Mouse (Mus musculus) megakaryocyte, embryonic 14.5 days (primary cell): ENCODE results near the gene Fxr2. TPM values are rescaled to one million over a fixed set of nuclear protein-coding genes. Genes with fewer than 3 reads are reported as not detected.

Experiments
- H3K27me3 ChIP-seq: replicated peaks from 2 replicates; pipeline ENCODE3; 2012; ENCODE audit warnings: inconsistent platforms
- H3K36me3 ChIP-seq: replicated peaks from 2 replicates; pipeline ENCODE3; 2012; ENCODE audit warnings: low read length, inconsistent platforms, mixed read lengths
- H3K4me1 ChIP-seq: 2 replicates; pipeline ENCODE4 v1.6.1; 2012; ENCODE audit warnings: inconsistent platforms
- H3K4me3 ChIP-seq: replicated peaks from 2 replicates; pipeline ENCODE3; 2012; ENCODE audit warnings: moderate library complexity, mild to moderate bottlenecking, inconsistent platforms
- H3K9me3 ChIP-seq: 2 replicates; pipeline ENCODE4 v1.6.1; 2012; ENCODE audit warnings: inconsistent platforms
- FLI1 ChIP-seq: IDR thresholded peaks from 2 replicates; pipeline ENCODE4 v1.6.1; 2012; ENCODE audit warnings: low read length, inconsistent platforms, mixed read lengths
- GATA1 ChIP-seq: IDR thresholded peaks from 3 replicates; pipeline ENCODE4 v1.6.1; 2012; ENCODE audit warnings: mixed read lengths, low read length, inconsistent platforms, borderline replicate concordance
- polyA plus RNA-seq: library from polyadenylated mRNA; stranded (reverse); fragments of >175 nt; gene quantifications from 2 replicates; pipeline ENCODE4 v1.2.3, GENCODE M21; 2012; ENCODE audit warnings: low replicate concordance; ENCODE audit not compliant: insufficient read depth

Gene Fxr2
- 65.7 and 84.9 TPM in 2 replicates for polyA plus RNA-seq

DNA sequence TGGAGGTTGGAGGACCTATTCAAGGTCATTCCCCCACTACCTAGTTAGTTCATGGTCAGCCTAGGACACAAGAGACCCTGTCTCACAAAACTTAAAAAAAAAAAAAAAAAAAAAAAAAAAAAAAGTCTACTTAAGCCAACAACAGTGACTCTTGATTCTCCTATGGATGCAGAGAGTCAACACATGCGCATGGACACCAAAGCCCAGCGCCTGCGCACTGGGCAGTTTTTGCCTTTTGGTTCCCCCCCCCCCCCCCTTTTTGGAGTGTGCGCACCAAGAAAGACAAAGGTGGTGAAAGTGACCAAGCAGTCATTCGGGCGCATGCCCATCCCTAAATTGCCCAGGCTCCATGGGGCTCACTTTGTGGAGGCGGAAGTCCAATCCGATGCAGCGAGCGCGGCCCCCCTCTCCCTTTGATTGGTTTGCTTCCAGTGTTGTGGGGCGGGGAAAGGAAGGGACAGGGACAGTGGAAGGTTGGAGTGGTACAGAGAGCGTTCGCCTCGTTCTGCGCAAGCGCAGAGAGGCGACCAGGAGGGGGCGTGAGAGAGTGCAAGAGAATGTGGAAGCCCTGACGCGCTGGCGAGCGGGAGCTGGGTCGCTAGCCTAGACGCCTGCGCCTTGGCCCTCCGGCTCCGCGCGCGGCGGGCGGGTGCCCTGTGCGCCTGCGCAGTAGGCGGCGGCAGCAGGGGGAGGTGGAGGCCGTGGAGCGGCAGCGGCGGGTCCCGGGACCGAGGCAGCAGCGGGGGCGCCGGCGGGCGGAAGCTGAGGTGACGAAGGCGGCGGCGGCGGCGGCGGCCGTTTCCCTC is at the start of gene Fxr2:
TSS of gene Fxr2 (plus strand) at position 707 of the 806 bp plus-strand sequence.
- Histone ChIP-seq H3K9me3 (no peaks in the 10 kb centered on the region), H3K27me3 (no peaks in the 10 kb centered on the region), H3K36me3 (peaks cover 16% of the 10 kb centered on the region), H3K4me1 (peaks cover 52% of the 10 kb centered on the region), H3K4me3 (peak within 1 kb of the TSS; percentile 97)
- no peak for TF ChIP-seq FLI1
- TF ChIP-seq GATA1 = no peak

DNA sequence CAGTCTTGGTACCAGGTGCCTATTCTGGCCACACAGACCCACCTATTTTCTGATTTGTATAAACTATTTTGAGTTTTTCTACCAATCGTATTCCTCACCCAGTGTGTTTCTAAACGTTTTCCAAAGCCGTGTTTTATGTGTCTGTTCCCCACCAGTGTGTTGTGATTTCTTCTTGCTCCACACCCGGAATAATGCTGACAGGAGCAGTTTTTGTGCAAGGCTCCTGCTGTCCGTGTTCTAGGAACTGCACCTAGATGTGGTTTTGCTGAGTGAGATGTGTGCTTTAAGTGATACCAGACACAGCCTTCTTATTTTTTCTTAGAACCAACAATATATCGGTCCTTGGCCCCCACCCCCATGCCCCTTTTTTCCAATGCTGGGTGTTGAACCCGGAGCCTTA is 48.8 kb upstream of the Fxr2 start:
- TF ChIP-seq GATA1 (no peak), FLI1 (no peak)
- Histone ChIP-seq H3K4me3 (no peak overlapping the region), H3K4me1 (peaks cover 66% of the 10 kb centered on the region), H3K27me3 (no peaks in the 10 kb centered on the region), H3K36me3 (peaks cover 53% of the 10 kb centered on the region), H3K9me3 (no peaks in the 10 kb centered on the region)

DNA sequence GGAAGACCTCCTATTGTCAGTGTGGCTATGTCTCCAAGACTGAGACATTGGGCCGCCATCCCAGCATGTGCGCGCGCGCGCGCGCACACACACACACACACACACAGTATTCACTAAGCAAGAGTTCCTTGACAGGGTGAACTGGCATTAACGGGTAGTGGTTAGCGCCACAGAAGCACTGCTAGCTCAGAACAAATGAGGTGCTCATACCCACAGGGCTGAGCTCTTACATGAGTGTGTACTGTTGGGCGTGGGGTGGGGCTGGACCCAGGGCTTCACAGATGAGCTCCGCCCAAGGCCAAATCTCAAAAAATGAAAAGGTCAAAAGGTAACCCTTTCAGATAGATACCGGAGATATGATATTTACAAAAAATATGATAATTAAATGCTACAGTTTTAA is 47.9 kb upstream of the Fxr2 start:
- H3K36me3 ChIP-seq = peaks cover 62% of the 10 kb centered on the region
- no peaks in the 10 kb centered on the region for H3K9me3 ChIP-seq
- no peaks in the 10 kb centered on the region for H3K27me3 ChIP-seq
- H3K4me3 ChIP-seq = peak overlapping the region; percentile 50
- no peak for TF ChIP-seq FLI1
- TF ChIP-seq GATA1 = no peak
- H3K4me1 ChIP-seq = peaks cover 75% of the 10 kb centered on the region

DNA sequence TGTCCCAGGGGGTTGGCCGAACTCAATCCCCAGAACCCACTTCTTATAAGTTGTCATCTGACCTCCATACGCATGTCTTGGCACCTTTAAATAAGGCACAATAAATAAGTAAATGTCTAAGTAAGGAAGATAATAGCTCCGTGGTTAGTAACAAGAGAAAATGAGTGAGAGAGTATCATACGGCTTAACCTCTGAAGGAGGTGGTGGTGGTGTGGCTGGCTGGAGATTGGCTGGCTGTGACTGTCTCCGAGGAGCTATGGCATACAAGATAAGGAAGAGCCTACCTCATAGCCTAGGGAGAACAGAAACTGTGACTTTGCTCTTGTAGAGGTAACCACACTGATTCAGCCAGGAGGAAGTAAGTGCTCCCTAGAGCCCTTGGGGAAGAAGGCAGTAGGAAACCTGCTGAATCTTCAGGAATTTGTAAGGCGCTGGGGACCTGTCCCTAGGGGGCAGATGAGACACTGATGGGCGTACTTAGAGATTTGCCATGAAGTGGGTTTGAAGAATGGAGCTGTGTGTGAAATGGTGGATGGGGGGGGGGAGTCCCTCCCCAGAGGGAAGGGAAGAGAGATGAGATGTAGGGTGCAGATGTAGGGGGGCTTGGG is 47.0 kb upstream of the Fxr2 start:
- Histone ChIP-seq H3K36me3 (peaks cover 71% of the 10 kb centered on the region), H3K4me1 (peaks cover 75% of the 10 kb centered on the region), H3K27me3 (no peaks in the 10 kb centered on the region), H3K9me3 (no peaks in the 10 kb centered on the region), H3K4me3 (peak overlapping the region; percentile 73)
- TF ChIP-seq GATA1 (peak; percentile 77; the same call in 2 of the 3 replicates), FLI1 (no peak)

DNA sequence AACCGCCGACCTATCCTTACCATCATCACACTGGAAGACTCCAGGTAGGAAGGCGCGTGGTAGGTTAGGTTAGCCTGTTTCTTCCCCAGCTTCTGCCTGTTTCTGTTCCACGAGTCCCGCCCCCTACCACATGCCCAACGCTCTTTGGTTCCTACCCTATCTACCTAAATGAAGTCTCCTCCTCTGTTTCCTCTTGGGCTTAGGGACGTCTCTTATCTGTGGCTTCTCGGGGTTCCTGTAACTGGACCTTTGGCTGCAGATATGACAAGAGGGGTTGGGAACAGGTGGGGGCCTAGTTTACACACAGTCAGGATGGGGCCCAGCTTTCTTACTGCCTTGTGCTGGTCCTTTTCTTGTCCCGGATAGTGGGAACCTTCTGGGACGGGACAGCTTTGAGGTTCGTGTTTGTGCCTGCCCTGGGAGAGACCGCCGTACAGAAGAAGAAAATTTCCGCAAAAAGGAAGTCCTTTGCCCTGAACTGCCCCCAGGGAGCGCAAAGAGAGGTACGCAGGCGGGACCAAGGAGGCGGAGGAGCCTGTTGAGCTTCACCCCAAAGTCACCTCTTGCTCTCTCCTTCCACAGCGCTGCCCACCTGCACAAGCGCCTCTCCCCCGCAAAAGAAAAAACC is 43.5 kb upstream of the Fxr2 start:
- Histone ChIP-seq H3K9me3 (no peaks in the 10 kb centered on the region), H3K27me3 (no peaks in the 10 kb centered on the region), H3K36me3 (peaks cover 82% of the 10 kb centered on the region), H3K4me1 (peaks cover 60% of the 10 kb centered on the region), H3K4me3 (no peak overlapping the region)
- TF ChIP-seq FLI1 (no peak), GATA1 (no peak)

DNA sequence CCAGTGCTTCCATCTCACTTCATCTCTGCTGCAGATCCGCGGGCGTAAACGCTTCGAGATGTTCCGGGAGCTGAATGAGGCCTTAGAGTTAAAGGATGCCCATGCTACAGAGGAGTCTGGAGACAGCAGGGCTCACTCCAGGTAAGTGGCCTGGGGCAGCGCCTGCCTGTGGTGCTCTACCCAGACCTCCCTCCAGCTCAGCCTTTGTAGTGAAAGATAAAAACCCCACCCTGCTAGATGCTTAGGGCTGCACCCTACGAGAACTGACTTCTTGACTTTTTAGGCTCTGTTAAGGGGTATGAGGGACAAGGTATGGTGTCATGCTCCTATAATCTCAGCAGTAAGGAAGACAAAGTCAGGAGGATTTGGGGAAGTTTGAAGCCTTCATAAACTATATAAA is 42.2 kb upstream of the Fxr2 start:
- Histone ChIP-seq H3K4me1 (peaks cover 47% of the 10 kb centered on the region), H3K4me3 (no peak overlapping the region), H3K36me3 (peaks cover 77% of the 10 kb centered on the region), H3K9me3 (no peaks in the 10 kb centered on the region), H3K27me3 (no peaks in the 10 kb centered on the region)
- TF ChIP-seq FLI1 (no peak), GATA1 (no peak)

DNA sequence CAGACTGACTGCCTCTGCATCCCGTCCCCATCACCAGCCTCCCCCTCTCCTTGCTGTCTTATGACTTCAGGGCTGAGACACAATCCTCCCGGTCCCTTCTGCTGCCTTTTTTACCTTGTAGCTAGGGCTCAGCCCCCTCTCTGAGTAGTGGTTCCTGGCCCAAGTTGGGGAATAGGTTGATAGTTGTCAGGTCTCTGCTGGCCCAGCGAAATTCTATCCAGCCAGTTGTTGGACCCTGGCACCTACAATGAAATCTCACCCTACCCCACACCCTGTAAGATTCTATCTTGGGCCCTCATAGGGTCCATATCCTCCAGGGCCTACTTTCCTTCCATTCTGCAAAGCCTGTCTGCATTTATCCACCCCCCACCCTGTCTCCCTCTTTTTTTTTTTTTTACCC is 41.4 kb upstream of the Fxr2 start:
- H3K9me3 ChIP-seq = no peaks in the 10 kb centered on the region
- TF ChIP-seq GATA1 (no peak), FLI1 (no peak)
- H3K36me3 ChIP-seq = peaks cover 73% of the 10 kb centered on the region
- no peak overlapping the region for H3K4me3 ChIP-seq
- no peaks in the 10 kb centered on the region for H3K27me3 ChIP-seq
- peaks cover 39% of the 10 kb centered on the region for H3K4me1 ChIP-seq

DNA sequence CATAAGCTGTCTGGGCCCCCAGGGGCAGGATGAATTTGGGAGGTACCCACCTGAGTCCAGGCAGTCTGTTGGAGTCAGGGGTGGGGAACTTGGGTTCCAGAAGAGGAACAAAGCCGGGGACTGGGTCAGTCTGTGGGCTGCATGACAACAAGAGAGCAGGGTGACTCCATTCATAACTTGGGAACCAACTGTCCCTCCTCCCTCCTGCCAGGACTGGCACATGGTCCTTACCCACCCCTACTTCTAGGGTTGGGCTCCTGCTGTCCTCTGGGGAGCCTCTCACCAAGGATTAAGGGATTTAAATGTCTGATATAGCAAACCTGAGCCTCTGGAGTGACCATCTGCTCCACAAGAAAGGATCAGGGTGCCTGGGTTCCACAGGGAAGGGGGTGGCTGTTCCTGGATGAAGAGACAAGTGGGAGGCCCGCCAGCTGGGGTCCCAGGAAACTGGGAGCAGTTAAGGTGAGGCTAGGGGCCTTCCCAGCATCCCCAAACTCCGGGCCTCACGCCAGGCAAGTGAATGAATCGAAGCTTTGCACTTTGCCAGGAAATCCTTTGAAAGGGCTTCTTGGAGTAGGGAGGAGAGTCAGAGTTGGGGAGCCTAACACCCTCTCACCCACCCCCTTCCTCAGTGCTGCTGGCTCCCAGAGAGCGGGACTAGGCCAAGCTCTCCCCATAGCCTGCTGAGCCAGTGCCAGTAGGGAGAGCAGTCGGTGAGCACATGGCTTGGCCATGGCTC is 40.7 kb upstream of the Fxr2 start:
- Histone ChIP-seq H3K4me1 (peaks cover 36% of the 10 kb centered on the region), H3K27me3 (no peaks in the 10 kb centered on the region), H3K9me3 (no peaks in the 10 kb centered on the region), H3K36me3 (peaks cover 68% of the 10 kb centered on the region), H3K4me3 (no peak overlapping the region)
- TF ChIP-seq FLI1 (no peak), GATA1 (no peak)

DNA sequence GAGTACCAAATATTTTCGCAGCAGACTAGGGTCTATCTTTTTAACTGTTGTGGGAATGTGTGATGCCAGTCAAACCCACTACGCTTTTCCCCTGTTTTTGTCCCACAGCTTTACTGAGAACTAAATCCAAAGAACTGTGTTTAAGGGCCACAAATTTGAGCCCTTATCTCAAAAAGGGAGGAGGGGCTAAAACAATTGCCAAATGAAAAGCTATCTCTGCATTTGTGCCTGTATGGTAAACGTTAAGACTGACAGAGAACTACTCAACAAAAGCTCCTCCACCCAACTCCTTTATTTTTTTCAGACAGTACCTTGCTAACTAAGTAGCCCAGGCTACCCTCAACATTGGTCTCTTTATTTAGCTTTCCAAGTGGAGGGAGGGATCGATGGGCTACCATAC is 40.0 kb upstream of the Fxr2 start:
- TF ChIP-seq GATA1 = no peak
- TF ChIP-seq FLI1 = no peak
- Histone ChIP-seq H3K27me3 (no peaks in the 10 kb centered on the region), H3K36me3 (peaks cover 60% of the 10 kb centered on the region), H3K4me3 (no peak overlapping the region), H3K9me3 (no peaks in the 10 kb centered on the region), H3K4me1 (peaks cover 30% of the 10 kb centered on the region)
